Mouse (Mus musculus): ENCODE measurements around the gene Ecm1.

DNA sequence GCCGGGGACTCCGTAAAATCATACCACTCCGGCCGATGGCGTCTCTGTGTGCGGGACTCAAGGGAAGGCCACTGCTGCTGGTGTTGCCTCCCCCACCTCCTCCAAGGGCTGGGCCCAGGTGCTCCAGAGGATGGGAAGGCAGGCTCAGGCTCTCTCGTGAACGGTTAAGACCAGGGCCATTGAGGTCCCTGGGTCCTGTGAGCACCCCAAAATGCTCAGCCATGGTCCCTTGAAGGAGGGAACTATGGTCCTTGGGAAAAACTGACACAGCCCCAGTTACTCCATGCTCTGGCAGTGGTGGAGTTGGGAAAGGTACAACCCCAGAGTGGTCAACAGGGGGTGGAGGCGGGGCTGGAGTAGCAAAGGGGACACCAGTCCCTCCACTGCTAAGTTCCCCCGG lies 24.4 kb upstream of the Ecm1 start:
- TF ChIP-seq CTCF (IDR thresholded peaks at IDR 0.05; ENCODE audit: extremely low read depth, insufficient read depth, insufficient read length, insufficient replicate concordance) (no peak), POLR2A (IDR thresholded peaks at IDR 0.05; ENCODE audit: low read depth, low read length) (no peak)

Data from spleen, adult 2 months (tissue).